Mouse (Mus musculus) urinary bladder, postnatal 25 days (tissue): ENCODE measurements at regions not wholly inside any gene's neighbourhood (a gene's known extent, or its start where the extent isn't known, plus 50 kb on each side); places are given as distances from the start of the nearest gene placed in this dataset.
"Not testable (repeated sequence)": the region's sequence is repeated elsewhere in the genome, so short reads cannot be mapped to it uniquely, and the experiment has no call there.

Experiments used
- DNase-seq: peaks from one replicate; pipeline ENCODE4 v3.0.0; 2022; ENCODE audit warnings: low spot score

DNA sequence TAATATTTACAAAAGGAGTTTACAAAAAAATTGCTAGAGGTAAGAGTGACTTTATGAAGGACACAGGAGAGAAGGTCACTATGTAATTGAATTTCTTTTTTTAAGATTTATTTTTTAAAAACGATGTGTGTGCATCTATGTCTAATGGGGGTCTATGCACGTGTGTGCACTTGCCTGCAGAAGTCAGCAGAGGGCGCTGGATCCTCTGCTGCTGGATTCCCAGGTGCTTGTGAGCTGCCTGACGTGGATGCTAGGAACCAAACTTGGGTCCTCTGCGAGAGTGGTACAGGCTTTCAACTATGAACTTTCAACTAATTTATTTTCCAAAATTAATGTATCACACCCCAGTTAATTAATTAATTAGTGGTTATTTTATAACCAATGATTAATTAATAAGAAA, 85.0 kb downstream of the Glrx3 start:
- no peak for DNase-seq

DNA sequence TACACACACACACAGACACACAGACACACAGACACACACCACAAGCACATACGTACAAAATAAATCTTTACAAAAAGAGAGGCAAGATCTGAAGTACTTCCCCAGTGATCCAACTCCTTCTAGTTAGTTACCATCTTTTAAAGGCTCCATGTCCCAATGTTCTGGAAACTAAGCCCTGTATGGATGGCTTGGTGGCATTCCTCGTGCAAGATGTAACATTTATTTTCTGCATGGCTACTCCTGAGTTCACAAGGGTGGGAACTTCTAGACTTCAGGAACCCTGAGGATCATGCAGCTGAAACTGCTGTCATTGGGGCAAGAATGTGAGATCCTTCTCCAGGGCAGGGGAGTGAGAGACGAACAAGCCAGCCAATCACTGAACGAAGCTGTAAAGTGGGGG, 96.1 kb downstream of the Glrx3 start:
- no peak for DNase-seq

DNA sequence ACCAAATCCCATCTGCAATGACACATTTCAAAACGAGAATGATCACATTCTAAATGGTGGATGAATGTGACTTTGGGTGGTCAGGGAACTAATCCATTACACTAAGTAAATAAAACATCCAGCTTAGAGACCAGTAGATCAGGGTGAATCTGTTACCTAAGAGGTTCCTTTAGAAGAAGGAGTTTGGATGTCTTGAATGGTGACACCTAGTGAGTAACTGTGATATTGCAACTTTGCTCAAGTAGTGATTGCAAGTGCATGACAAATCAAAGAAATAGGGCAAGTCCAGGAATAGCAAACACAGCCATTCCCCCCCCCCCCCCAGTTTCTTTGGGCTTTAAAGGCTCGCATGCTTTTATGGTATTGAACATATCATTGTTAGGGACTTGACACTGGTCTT, 112.6 kb downstream of the Glrx3 start:
- no peak for DNase-seq

- no peak for DNase-seq
These were observed 115.3 kb downstream of the Glrx3 start for GRCm38 (mm10) chr7:137552551-137553198.

DNA sequence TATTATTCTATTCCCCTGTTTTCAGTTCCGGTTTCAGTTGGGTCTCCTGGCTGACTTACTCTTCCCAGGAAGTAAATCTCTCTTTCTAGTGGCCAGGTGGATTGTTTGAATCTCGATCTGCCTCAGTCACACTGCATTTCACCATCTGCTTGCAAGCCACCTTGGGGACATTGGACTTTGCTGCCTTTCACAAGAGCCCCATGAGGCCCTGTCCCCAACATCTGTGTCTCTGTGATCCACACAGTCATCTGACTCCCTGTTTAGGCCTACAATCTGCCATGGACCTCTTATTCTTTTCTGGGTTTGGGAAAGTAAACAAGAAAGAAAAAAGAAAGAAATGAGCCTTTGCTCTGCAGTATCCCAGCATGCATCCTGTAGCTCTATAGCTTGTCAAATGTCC, 118.1 kb downstream of the Glrx3 start:
- no peak for DNase-seq

GRCm38 (mm10) chr7:137557439-137557838, 120.0 kb downstream of the Glrx3 start:
- no peak for DNase-seq

DNA sequence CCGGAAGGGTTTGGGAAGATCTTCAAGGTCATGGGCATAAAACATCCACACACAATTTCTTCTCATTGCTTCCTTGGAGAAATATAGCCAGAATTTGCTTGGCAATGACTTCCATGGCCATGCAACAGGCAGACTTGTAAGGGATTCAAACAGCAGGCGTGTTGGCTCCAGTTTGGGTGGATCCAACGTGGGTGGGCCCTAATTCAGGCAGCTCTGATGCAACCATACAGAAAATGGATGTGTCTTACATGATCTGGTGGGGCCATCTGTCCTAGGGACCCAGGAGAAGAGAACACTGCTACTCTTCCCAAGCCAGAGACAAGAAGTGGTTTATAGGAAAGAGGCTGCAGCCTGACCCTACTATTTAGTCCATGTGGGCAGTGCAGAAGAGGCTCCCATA, 121.5 kb downstream of the Glrx3 start:
- DNase-seq, result no peak

- no peak for DNase-seq
These were observed 132.8 kb downstream of the Glrx3 start for GRCm38 (mm10) chr7:137570199-137570598.

GRCm38 (mm10) chr7:137575491-137575890, 138.1 kb downstream of the Glrx3 start:
- no peak for DNase-seq

GRCm38 (mm10) chr7:137576251-137576650, 138.8 kb downstream of the Glrx3 start:
- DNase-seq, result no peak

- DNase-seq, result no peak
These were observed 146.1 kb downstream of the Glrx3 start for GRCm38 (mm10) chr7:137583556-137583955.

- not testable (repeated sequence) for DNase-seq
These were observed 147.5 kb downstream of the Glrx3 start for GRCm38 (mm10) chr7:137584916-137585315.

DNA sequence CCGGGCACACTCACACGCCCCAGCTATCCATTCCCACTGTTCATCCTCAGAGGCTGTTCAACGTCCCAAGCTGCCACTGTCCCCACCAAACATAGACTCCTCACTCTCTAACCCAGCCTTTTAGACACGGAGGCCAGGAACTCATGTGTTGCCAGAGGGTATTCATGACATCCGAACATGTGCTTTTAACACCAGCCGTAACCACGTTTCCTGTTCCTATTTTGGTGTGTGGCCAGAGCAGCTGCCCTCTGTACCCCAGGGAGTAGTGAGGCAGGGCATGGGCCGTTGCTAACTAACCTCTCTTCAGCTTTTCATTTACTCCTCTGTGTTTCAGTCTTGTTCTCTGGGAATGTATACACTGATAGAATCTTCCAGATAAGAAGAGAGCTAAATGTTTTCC, 156.2 kb downstream of the Glrx3 start:
- no peak for DNase-seq

GRCm38 (mm10) chr7:137595567-137595966, 158.2 kb downstream of the Glrx3 start:
- no peak for DNase-seq

DNA sequence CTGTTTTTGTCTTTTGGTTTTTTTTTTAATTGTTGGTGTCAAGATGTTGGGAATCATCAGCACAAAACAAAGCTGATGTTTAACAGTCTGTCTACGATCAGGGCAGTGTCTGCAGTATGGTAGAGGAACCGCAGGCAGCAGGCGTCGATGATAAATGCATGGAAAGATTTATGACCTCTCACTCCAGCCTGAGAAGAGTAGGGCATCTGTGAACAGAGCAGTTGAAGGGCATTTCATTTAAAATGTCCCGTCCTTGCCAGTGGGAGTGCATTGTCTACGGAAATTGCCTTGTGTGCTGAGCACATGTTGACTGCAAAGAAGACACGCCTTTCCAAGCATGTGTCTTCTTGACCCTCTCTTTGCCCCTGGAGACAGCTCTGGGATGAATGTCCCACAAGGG, 158.7 kb downstream of the Glrx3 start:
- DNase-seq, result no peak

DNA sequence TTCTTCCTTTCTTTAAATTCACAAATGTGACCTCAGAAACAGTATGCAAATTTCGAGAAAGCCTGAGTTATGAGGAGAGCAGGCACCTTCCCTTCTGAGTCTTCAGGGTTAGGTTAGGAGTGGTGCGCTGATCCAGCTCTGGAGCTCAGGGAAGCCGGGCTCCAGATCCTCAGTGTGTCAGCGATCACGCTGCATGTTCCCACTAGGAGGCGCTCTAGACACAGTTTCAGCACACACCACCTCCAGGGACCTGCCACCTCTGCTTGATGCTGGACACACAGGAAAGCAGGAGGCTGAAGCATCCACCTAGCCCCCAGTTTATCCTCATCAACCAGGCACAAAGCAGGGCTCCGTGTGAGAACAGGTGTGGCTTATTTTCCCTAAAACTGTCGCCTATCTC, 165.6 kb downstream of the Glrx3 start:
- peak; percentile 74 for DNase-seq

GRCm38 (mm10) chr7:137609752-137610151, 172.3 kb downstream of the Glrx3 start:
- DNase-seq, result no peak

DNA sequence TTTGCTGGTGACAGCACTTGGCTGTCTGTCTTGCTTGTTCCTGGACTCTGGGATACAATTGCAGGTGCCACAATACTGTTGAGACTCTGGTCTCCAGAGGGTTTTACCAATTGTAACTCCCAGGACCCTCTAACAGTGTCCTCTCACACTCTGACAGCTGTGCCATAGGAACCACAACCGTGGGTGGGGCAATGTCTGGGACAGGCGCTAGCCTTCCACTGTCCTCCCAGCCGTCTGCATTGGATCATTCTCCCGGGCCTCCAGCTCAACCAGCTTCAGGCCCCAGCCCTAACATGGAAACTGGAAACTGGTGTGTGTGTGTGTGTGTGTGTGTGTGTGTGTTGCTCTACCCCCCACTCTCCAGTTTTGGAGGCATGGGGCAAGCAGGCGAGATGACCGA, 173.9 kb downstream of the Glrx3 start:
- no peak for DNase-seq

GRCm38 (mm10) chr7:137611891-137612522, 174.6 kb downstream of the Glrx3 start:
- DNase-seq, result no peak

DNA sequence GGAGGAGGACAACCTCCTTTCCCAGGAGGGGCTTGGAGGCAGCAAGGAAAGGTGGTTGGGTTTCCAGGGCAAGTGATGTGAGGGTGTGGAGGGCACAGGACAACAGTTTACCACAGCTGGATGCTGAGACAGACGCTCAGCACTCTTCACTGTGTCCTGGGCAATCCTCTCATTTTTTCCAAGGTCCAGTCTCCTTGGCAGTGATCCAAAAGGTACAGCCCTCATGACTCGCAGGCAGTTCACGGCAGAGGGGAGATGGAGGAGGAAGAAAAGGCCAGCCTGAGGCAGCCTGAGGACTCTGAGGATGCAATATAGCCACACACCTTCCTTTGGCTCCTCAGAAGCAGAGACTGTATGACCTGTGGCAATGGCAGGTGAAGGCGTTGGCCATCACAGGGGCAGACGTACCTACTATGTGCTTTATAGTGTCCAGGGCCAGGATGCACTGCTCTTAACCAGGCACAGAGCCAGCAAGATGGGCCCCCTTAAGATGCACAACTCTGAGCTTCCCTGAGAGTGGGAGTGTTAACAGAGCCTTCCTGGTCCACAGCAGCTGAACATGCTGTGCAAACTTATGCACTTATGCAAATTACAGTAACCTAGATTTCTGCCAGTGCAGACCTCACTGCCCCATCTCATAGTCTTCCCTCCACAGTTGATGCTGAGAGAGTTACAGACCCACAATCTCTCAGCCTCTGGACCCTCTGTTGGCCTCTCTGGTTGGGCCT, 181.2 kb downstream of the Glrx3 start:
- no peak for DNase-seq

DNA sequence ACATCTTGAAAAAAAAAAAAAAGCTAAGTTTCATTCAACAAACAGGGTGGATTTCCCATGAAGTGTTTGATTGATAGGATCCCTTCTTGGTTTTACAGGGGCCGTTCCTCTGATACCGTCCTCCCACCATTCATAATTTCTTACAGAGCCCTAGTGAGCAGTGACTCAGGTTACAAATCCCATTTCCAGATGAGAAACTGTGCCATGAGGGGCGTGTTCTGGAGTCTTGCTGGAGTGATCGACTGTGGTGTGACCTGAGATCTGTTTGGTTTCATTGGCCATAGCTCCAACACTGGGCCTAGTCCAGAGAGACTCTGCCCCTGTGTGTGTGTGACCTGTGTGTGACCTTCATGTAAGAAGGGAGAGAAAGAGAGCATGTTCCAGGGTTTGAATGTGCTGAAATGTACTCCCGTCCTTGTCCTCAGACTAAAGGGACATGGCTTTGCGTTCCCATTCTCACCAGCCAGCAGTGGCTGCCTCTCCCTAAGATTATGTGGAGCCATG, 181.9 kb downstream of the Glrx3 start:
- no peak for DNase-seq

DNA sequence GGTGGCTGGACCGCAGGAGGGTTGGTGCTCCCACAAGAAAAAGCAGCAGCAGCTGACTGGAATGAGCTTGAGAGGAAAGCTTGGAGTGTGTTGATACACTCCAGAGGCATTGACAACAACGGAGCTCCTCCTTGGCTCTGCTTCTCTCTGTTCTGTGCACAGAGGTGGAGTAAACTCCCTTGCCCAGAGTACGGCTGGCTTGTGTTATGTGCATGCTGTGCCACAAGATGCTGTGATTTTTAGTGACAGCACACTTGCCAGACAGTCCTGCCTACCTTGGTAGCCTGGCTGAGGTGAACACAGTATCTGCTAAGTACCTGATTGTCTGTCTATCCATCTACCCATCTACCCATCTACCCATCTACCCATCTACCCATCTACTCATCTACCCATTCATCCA, 190.9 kb downstream of the Glrx3 start:
- no peak for DNase-seq

GRCm38 (mm10) chr7:137629540-137629939, 192.1 kb downstream of the Glrx3 start:
- DNase-seq, result no peak
